17 mouse cellular contexts compared by ENCODE assay signal in genomic region chr11:93025981-93026380, GRCm38 (mm10).
DNase-seq lines count a peak whose midpoint lies in the region; ATAC-seq and TF ChIP-seq lines count a peak whose summit lies in the region.
"Had no signal": no experiment of that assay in that cellular context is flagged by ENCODE, and none has a peak within 500 bp of the region (broad histone marks: within the 10 kb centered on the region; RNA-seq: fewer than 3 reads in every experiment).

No protein-coding gene starts in this region.

- no peak for ATAC-seq in forebrain, embryonic 15.5 days (replicated peaks)
- ATAC-seq: forebrain, embryonic 13.5 days; forebrain, embryonic 16.5 days had no signal

- DNase-seq in cerebellum, adult 2 months, result peak in 1 of 2 experiments; percentile 73
- no peak for DNase-seq in cerebellum, adult 11-12 months
- peak; percentile 65 for DNase-seq in cerebellum, adult 9-10 months
- DNase-seq in cerebellum, postnatal 4 days (ENCODE audit: low spot score in 2 of 2), result no peak
- peak; percentile 75 for DNase-seq in brain, adult 2 months (ENCODE audit: low read depth, low spot score)
- DNase-seq in cerebellum, adult 9-11 months, result peak; percentile 34
- DNase-seq in lung, postnatal 36 days, result no peak
- DNase-seq: adrenal gland, adult 2 months; adrenal gland, postnatal 10 days; adrenal gland, postnatal 25 days; gastrocnemius, adult 2 months; gastrocnemius, postnatal 10 days had no signal

- H3K36me3 ChIP-seq in forebrain, embryonic 15.5 days, result no peaks in the 10 kb centered on the region
- H3K36me3 ChIP-seq: embryonic facial prominence, embryonic 10.5 days; embryonic facial prominence, embryonic 12.5 days had no signal

- TF ChIP-seq CTCF in cerebellum, adult 2 months (IDR thresholded peaks at IDR 0.05; ENCODE audit: borderline replicate concordance, insufficient read depth, low read depth, low read length), result no peak

- no peaks in the 10 kb centered on the region for H3K9me3 ChIP-seq in forebrain, embryonic 15.5 days
- H3K9me3 ChIP-seq: embryonic facial prominence, embryonic 10.5 days; embryonic facial prominence, embryonic 12.5 days; forebrain, embryonic 13.5 days had no signal

- H3K4me3 ChIP-seq in cerebellum, adult 2 months (replicated peaks; ENCODE audit: insufficient read depth, low read depth, low read length), result no peak overlapping the region
- H3K4me3 ChIP-seq in forebrain, embryonic 15.5 days, result no peak overlapping the region
- H3K4me3 ChIP-seq: embryonic facial prominence, embryonic 10.5 days; embryonic facial prominence, embryonic 12.5 days; forebrain, embryonic 13.5 days; gastrocnemius, adult 2 months had no signal

- peak overlapping the region; percentile 84; the same call in 1 of the 2 replicates for H3K27ac ChIP-seq in cerebellum, adult 2 months (ENCODE audit: insufficient read depth, low read length)
- no peak overlapping the region for H3K27ac ChIP-seq in forebrain, embryonic 15.5 days (replicated peaks)
- H3K27ac ChIP-seq: embryonic facial prominence, embryonic 10.5 days; embryonic facial prominence, embryonic 12.5 days; forebrain, embryonic 13.5 days; gastrocnemius, adult 2 months had no signal

- TF ChIP-seq POLR2A in cerebellum, adult 2 months (IDR thresholded peaks at IDR 0.05; ENCODE audit: borderline replicate concordance, insufficient read depth, low read length), result no peak

- H3K4me1 ChIP-seq in cerebellum, adult 2 months (ENCODE audit: control insufficient read depth, insufficient read depth, low read length), result peaks cover 10% of the 10 kb centered on the region; the same call in 1 of the 2 replicates
- no peaks in the 10 kb centered on the region for H3K4me1 ChIP-seq in forebrain, embryonic 15.5 days
- H3K4me1 ChIP-seq: embryonic facial prominence, embryonic 10.5 days; embryonic facial prominence, embryonic 12.5 days; forebrain, embryonic 13.5 days had no signal

- H3K9ac ChIP-seq in forebrain, embryonic 15.5 days (replicated peaks), result no peak overlapping the region
- H3K9ac ChIP-seq: embryonic facial prominence, embryonic 12.5 days; forebrain, embryonic 13.5 days had no signal

- WGBS in cerebellum, adult 2 months, result 2% methylated on average over 2 of the region's 2 CpGs
- 48% methylated on average over 2 of the region's 2 CpGs for WGBS in forebrain, embryonic 15.5 days

- no peaks in the 10 kb centered on the region for H3K27me3 ChIP-seq in cerebellum, adult 2 months (ENCODE audit: control insufficient read depth, insufficient read depth, low read length)
- no peaks in the 10 kb centered on the region for H3K27me3 ChIP-seq in forebrain, embryonic 15.5 days
- H3K27me3 ChIP-seq: embryonic facial prominence, embryonic 12.5 days; forebrain, embryonic 13.5 days had no signal

- H3K4me2 ChIP-seq in forebrain, embryonic 15.5 days (replicated peaks), result no peak overlapping the region
- H3K4me2 ChIP-seq: embryonic facial prominence, embryonic 12.5 days; forebrain, embryonic 13.5 days had no signal

Comparison
In these comparisons a context has a peak if more than half of its experiments do, and no peak if none do; other contexts are left out.
1. DNase-seq: peak in cerebellum, adult 9-10 months (single experiment), brain, adult 2 months (single experiment) and cerebellum, adult 9-11 months (single experiment); none in cerebellum, adult 11-12 months (single experiment), cerebellum, postnatal 4 days (0 of 2) and lung, postnatal 36 days (single experiment).